Mouse (Mus musculus) frontal cortex, adult 2 months (tissue): ENCODE measurements around the gene Timm23. TPM values are rescaled to one million over a fixed set of nuclear protein-coding genes. Genes with fewer than 3 reads are reported as not detected.

ENCODE experiments used
- DNase-seq, 2 experiments: peaks; one replicate each; pipeline ENCODE4 v3.0.0; 2022; ENCODE audit warnings: low spot score in 1 of 2; ENCODE audit errors: extremely low spot score in 1 of 2
- polyA plus RNA-seq: library from polyadenylated mRNA; depleted of rRNA; stranded (reverse); fragments of >200 nt; gene quantifications from 2 replicates; pipeline ENCODE4 v1.2.3, GENCODE M21; 2012

Timm23 gene
- polyA plus RNA-seq, 1 experiment = 108 TPM

GRCm38 (mm10) chr14:32165278-32166061, 36.2 kb downstream of the Timm23 start:
- DNase-seq = peak in 1 of 2 experiments; percentile 56

- DNase-seq = no peak
Observed at GRCm38 (mm10) chr14:32164173-32165051, 37.3 kb downstream of the Timm23 start.

- no peak for DNase-seq
Observed at GRCm38 (mm10) chr14:32163203-32163888, 38.4 kb downstream of the Timm23 start.

- DNase-seq = no peak
Observed at GRCm38 (mm10) chr14:32162231-32162630, 39.5 kb downstream of the Timm23 start.

GRCm38 (mm10) chr14:32161090-32161885, 40.4 kb downstream of the Timm23 start:
- no peak for DNase-seq

GRCm38 (mm10) chr14:32160563-32160962, 41.1 kb downstream of the Timm23 start:
- DNase-seq = no peak

- DNase-seq = peak; percentile 97 to 100
Observed at GRCm38 (mm10) chr14:32159690-32160246, 41.9 kb downstream of the Timm23 start, which contains the start of gene Ncoa4. Gene Ncoa4, plus strand, starts transcription at chr14:32159865.

- DNase-seq = peak; percentile 7 to 15
Observed at GRCm38 (mm10) chr14:32159150-32159670, 42.5 kb downstream of the Timm23 start.

- DNase-seq = no peak
Observed at GRCm38 (mm10) chr14:32154758-32155157, 46.9 kb downstream of the Timm23 start.

GRCm38 (mm10) chr14:32153156-32153555, 48.5 kb downstream of the Timm23 start:
- no peak for DNase-seq

- DNase-seq = no peak
Observed at GRCm38 (mm10) chr14:32152243-32152965, 49.3 kb downstream of the Timm23 start.

- DNase-seq = no peak
Observed at GRCm38 (mm10) chr14:32150872-32151271, 50.8 kb downstream of the Timm23 start.

- DNase-seq = no peak
Observed at GRCm38 (mm10) chr14:32146578-32146977, 55.1 kb downstream of the Timm23 start.

- DNase-seq = no peak
Observed at GRCm38 (mm10) chr14:32145809-32146511, 55.7 kb downstream of the Timm23 start.

- DNase-seq = no peak
Observed at GRCm38 (mm10) chr14:32145401-32145800, 56.3 kb downstream of the Timm23 start.

GRCm38 (mm10) chr14:32144734-32145133, 57.0 kb downstream of the Timm23 start:
- DNase-seq = no peak

- DNase-seq = no peak
Observed at GRCm38 (mm10) chr14:32141723-32142122, 60.0 kb downstream of the Timm23 start, which contains the start of gene Msmb. Gene Msmb, plus strand, starts transcription at chr14:32142023.

- DNase-seq = no peak
Observed at GRCm38 (mm10) chr14:32140359-32140965, 61.2 kb downstream of the Timm23 start.
